Mouse (Mus musculus) retina, embryonic 14.5 days (tissue): ENCODE measurements at regions not wholly inside any gene's neighbourhood (a gene's known extent, or its start where the extent isn't known, plus 50 kb on each side); places are given as distances from the start of the nearest gene placed in this dataset.
"Not testable (repeated sequence)": the region's sequence is repeated elsewhere in the genome, so short reads cannot be mapped to it uniquely, and the experiment has no call there.

Experiments
- DNase-seq: peaks from one replicate; pipeline ENCODE4 v3.0.0-alpha.2; 2015; ENCODE audit warnings: low spot score

GRCm38 (mm10) chrX:159072647-159073046 is 137.5 kb upstream of the Rps6ka3 start:
- DNase-seq, result no peak

GRCm38 (mm10) chrX:159073533-159073932 is 136.6 kb upstream of the Rps6ka3 start:
- DNase-seq, result no peak

- no peak for DNase-seq
Observed at GRCm38 (mm10) chrX:159080508-159080907, 129.6 kb upstream of the Rps6ka3 start.

GRCm38 (mm10) chrX:159110651-159111050 is 99.5 kb upstream of the Rps6ka3 start:
- not testable (repeated sequence) for DNase-seq

- DNase-seq, result no peak
Observed at GRCm38 (mm10) chrX:159116210-159116609, 93.9 kb upstream of the Rps6ka3 start.

GRCm38 (mm10) chrX:159140554-159140953 is 69.6 kb upstream of the Rps6ka3 start:
- DNase-seq, result no peak

GRCm38 (mm10) chrX:159143278-159143677 is 66.8 kb upstream of the Rps6ka3 start:
- no peak for DNase-seq

GRCm38 (mm10) chrX:159144674-159145073 is 65.4 kb upstream of the Rps6ka3 start:
- no peak for DNase-seq

GRCm38 (mm10) chrX:159145212-159145611 is 64.9 kb upstream of the Rps6ka3 start:
- DNase-seq, result no peak

- DNase-seq, result no peak
Observed at GRCm38 (mm10) chrX:159155786-159156185, 54.3 kb upstream of the Rps6ka3 start.

GRCm38 (mm10) chrX:159156976-159157375 is 53.1 kb upstream of the Rps6ka3 start:
- DNase-seq, result no peak

- DNase-seq, result no peak
Observed at GRCm38 (mm10) chrX:159159727-159160126, 50.4 kb upstream of the Rps6ka3 start.
